Comparison of ENCODE assay signal across 10 mouse cellular contexts in the genomic region with DNA sequence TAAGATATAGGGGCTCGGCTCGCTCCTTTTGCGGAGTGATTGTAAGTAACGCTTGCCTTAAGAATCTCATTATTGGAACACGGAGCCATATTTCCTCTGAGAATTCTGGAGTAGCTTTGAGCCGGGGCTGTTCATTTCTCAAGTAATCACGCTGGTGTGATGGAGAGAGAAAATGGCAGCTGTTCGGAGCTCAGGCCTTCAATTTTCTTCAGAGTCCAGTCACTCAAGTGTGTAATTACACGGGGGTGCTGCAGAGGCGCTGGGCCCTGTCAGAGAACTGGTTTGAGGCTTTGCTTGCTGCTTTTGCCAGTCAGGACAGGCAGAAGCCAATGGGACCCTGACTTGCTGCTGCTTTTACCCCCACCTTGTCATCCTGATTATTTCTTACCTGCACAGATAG.
DNase-seq lines count a peak whose midpoint lies in the region; ATAC-seq and TF ChIP-seq lines count a peak whose summit lies in the region.
"Had no signal": no experiment of that assay in that cellular context is flagged by ENCODE, and none has a peak within 500 bp of the region (broad histone marks: within the 10 kb centered on the region; RNA-seq: fewer than 3 reads in every experiment).

No protein-coding gene starts in this region.

- H3K4me1 ChIP-seq in embryonic facial prominence, embryonic 14.5 days (ENCODE audit: control insufficient read depth, insufficient read depth, low read length) = no peaks in the 10 kb centered on the region
- peaks cover 25% of the 10 kb centered on the region for H3K4me1 ChIP-seq in hindbrain, embryonic 15.5 days (replicated peaks)
- H3K4me1 ChIP-seq in midbrain, postnatal 0 days (ENCODE audit: insufficient read depth, low read length) = no peaks in the 10 kb centered on the region

- peak; percentile 21; the same call in 1 of the 2 replicates for TF ChIP-seq CTCF in brain, embryonic 14.5 days (IDR thresholded peaks at IDR 0.05; ENCODE audit: borderline replicate concordance, extremely low read depth, insufficient read depth, insufficient read length)
- no peak for TF ChIP-seq CTCF in midbrain, postnatal 0 days (IDR thresholded peaks at IDR 0.05)

- H3K4me2 ChIP-seq in embryonic facial prominence, embryonic 14.5 days (ENCODE audit: low read depth, low read length) = no peak overlapping the region
- no peak overlapping the region for H3K4me2 ChIP-seq in hindbrain, embryonic 15.5 days
- no peak overlapping the region for H3K4me2 ChIP-seq in midbrain, postnatal 0 days (ENCODE audit: low read depth, low read length, poor library complexity, severe bottlenecking)
- H3K4me2 ChIP-seq: heart, embryonic 13.5 days had no signal

- no peaks in the 10 kb centered on the region for H3K27me3 ChIP-seq in embryonic facial prominence, embryonic 14.5 days (replicated peaks; ENCODE audit: control insufficient read depth, insufficient read depth, low read length)
- no peaks in the 10 kb centered on the region for H3K27me3 ChIP-seq in hindbrain, embryonic 15.5 days
- H3K27me3 ChIP-seq in midbrain, postnatal 0 days (ENCODE audit: insufficient read depth, low read length) = no peaks in the 10 kb centered on the region
- H3K27me3 ChIP-seq: CH12.LX; heart, embryonic 13.5 days had no signal

- H3K27ac ChIP-seq in embryonic facial prominence, embryonic 14.5 days (replicated peaks; ENCODE audit: low read depth, low read length) = no peak overlapping the region
- peak overlapping the region; percentile 80 for H3K27ac ChIP-seq in hindbrain, embryonic 15.5 days (replicated peaks)
- H3K27ac ChIP-seq in midbrain, postnatal 0 days (ENCODE audit: low read depth, low read length) = 0 out of 2 replicates have a peak overlapping the region, but pooled peaks have one; percentile 26
- H3K27ac ChIP-seq: heart, embryonic 13.5 days had no signal

- no peak overlapping the region for H3K9ac ChIP-seq in embryonic facial prominence, embryonic 14.5 days (ENCODE audit: low read depth, low read length)
- H3K9ac ChIP-seq in hindbrain, embryonic 15.5 days = no peak overlapping the region
- no peak overlapping the region for H3K9ac ChIP-seq in midbrain, postnatal 0 days (replicated peaks; ENCODE audit: low read length, poor library complexity, severe bottlenecking)
- H3K9ac ChIP-seq: heart, embryonic 13.5 days; liver, postnatal 0 days had no signal

- ATAC-seq in embryonic facial prominence, embryonic 14.5 days (ENCODE audit: low read depth) = no peak
- peak; percentile 72; the same call in 1 of the 2 replicates for ATAC-seq in hindbrain, embryonic 15.5 days (ENCODE audit: low FRiP score, low read depth)
- no peak for ATAC-seq in midbrain, postnatal 0 days (ENCODE audit: low FRiP score)
- ATAC-seq in megakaryocyte progenitor cell, adult 5-6 weeks (replicated peaks; ENCODE audit: poor library complexity) = no peak
- ATAC-seq: liver, postnatal 0 days had no signal

- no peak for TF ChIP-seq POLR2A in brain, embryonic 14.5 days (IDR thresholded peaks at IDR 0.05; ENCODE audit: borderline replicate concordance, extremely low read depth, insufficient read depth, insufficient read length, poor library complexity, severe bottlenecking)

- H3K4me3 ChIP-seq in embryonic facial prominence, embryonic 14.5 days (ENCODE audit: low read depth, low read length) = no peak overlapping the region
- no peak overlapping the region for H3K4me3 ChIP-seq in hindbrain, embryonic 15.5 days
- no peak overlapping the region for H3K4me3 ChIP-seq in midbrain, postnatal 0 days (ENCODE audit: low read depth, low read length)
- H3K4me3 ChIP-seq: heart, embryonic 13.5 days had no signal

- H3K36me3 ChIP-seq in embryonic facial prominence, embryonic 14.5 days (ENCODE audit: control insufficient read depth, insufficient read depth, low read length) = peaks cover 49% of the 10 kb centered on the region
- peaks cover 18% of the 10 kb centered on the region for H3K36me3 ChIP-seq in hindbrain, embryonic 15.5 days
- H3K36me3 ChIP-seq in midbrain, postnatal 0 days (ENCODE audit: insufficient read depth, low read length) = peaks cover 16% of the 10 kb centered on the region

- H3K9me3 ChIP-seq in embryonic facial prominence, embryonic 14.5 days (ENCODE audit: control insufficient read depth, low read length) = no peaks in the 10 kb centered on the region
- no peaks in the 10 kb centered on the region for H3K9me3 ChIP-seq in hindbrain, embryonic 15.5 days
- H3K9me3 ChIP-seq in midbrain, postnatal 0 days (ENCODE audit: low read length) = no peaks in the 10 kb centered on the region
- H3K9me3 ChIP-seq: heart, embryonic 13.5 days had no signal

- peak; percentile 85 for DNase-seq in brain, embryonic 14.5 days (ENCODE audit: low read depth)
- peak; percentile 17 for DNase-seq in embryonic facial prominence, embryonic 14.5 days (ENCODE audit: low spot score)
- peak; percentile 61 for DNase-seq in midbrain, postnatal 0 days (ENCODE audit: low spot score)
- DNase-seq in right cerebral cortex, adult 2 months (ENCODE audit: low spot score in 2 of 2) = no peak
- DNase-seq in urinary bladder, postnatal 10 days (ENCODE audit: low spot score) = no peak
- DNase-seq: liver, postnatal 0 days had no signal

- WGBS in embryonic facial prominence, embryonic 14.5 days = 46% methylated on average over 10 of the region's 10 CpGs
- WGBS in hindbrain, embryonic 15.5 days = 32% methylated on average over 10 of the region's 10 CpGs
- 30% methylated on average over 10 of the region's 10 CpGs for WGBS in midbrain, postnatal 0 days

Comparison
In these comparisons a context has a peak if more than half of its experiments do, and no peak if none do; other contexts are left out.
1. DNase-seq: peak in brain, embryonic 14.5 days (single experiment), embryonic facial prominence, embryonic 14.5 days (single experiment) and midbrain, postnatal 0 days (single experiment); none in right cerebral cortex, adult 2 months (0 of 2) and urinary bladder, postnatal 10 days (single experiment).